Mouse (Mus musculus) C2C12 (cell line): ENCODE data around the gene Arhgap27. TPM values are rescaled to one million over a fixed set of nuclear protein-coding genes. Genes with fewer than 3 reads are reported as not detected.
"Not testable (repeated sequence)": the region's sequence is repeated elsewhere in the genome, so short reads cannot be mapped to it uniquely, and the experiment has no call there.

ENCODE experiments used
- H3K27me3 ChIP-seq: one replicate; pipeline ENCODE4 v1.6.1; 2011; ENCODE audit not compliant: control insufficient read depth, insufficient read depth, insufficient read length
- H3K36me3 ChIP-seq: one replicate; pipeline ENCODE4 v1.6.1; 2011; ENCODE audit not compliant: control insufficient read depth, insufficient read depth
- H3K4me3 ChIP-seq: one replicate; pipeline ENCODE4 v1.5.1; 2011; ENCODE audit warnings: mild to moderate bottlenecking, control low read depth; ENCODE audit not compliant: poor library complexity, insufficient read depth, severe bottlenecking
- H3K79me2 ChIP-seq: one replicate; pipeline ENCODE4 v1.6.1; 2011; ENCODE audit not compliant: control insufficient read depth, insufficient read depth
- H3K79me3 ChIP-seq: one replicate; pipeline ENCODE4 v1.6.1; 2011; ENCODE audit warnings: low read depth, control low read depth
- H3ac ChIP-seq: one replicate; pipeline ENCODE3; 2011; ENCODE audit warnings: low read depth; ENCODE audit not compliant: control insufficient read depth, insufficient read length
- CEBPB ChIP-seq: IDR thresholded peaks from one replicate; pipeline ENCODE4 v1.6.1; 2011; ENCODE audit warnings: low read depth, mild to moderate bottlenecking, control low read depth, moderate library complexity
- CTCF ChIP-seq: IDR thresholded peaks from one replicate; pipeline ENCODE4 v1.5.1; 2011; ENCODE audit not compliant: control insufficient read depth, insufficient read depth, insufficient read length
- FOSL1 ChIP-seq: IDR thresholded peaks from one replicate; pipeline ENCODE4 v1.8.0; 2011; ENCODE audit warnings: mild to moderate bottlenecking, low read length; ENCODE audit not compliant: poor library complexity, insufficient read depth, severe bottlenecking
- MAX ChIP-seq: IDR thresholded peaks from one replicate; pipeline ENCODE4 v1.6.1; 2011; ENCODE audit warnings: mild to moderate bottlenecking, control low read depth
- MYOD1 ChIP-seq: IDR thresholded peaks from one replicate; pipeline ENCODE4 v1.6.1; 2011; ENCODE audit warnings: low read depth; ENCODE audit not compliant: control insufficient read depth, insufficient read length
- MYOG ChIP-seq: IDR thresholded peaks from one replicate; pipeline ENCODE4 v1.6.1; 2011; ENCODE audit not compliant: control insufficient read depth, insufficient read length; ENCODE audit errors: extremely low read depth
- USF1 ChIP-seq: IDR thresholded peaks from one replicate; pipeline ENCODE4 v1.6.1; 2011; ENCODE audit warnings: low read depth, mild to moderate bottlenecking, control low read depth, moderate library complexity
- polyA plus RNA-seq: library from polyadenylated mRNA; unstranded; fragments of >200 nt; fragmentation: generic; extraction: Trizol; gene quantifications from one replicate; pipeline ENCODE4 v1.2.1, GENCODE M21; 2012; ENCODE audit warnings: missing spikeins

Arhgap27 gene
- polyA plus RNA-seq, 1 experiment, result 0.19 TPM

DNA sequence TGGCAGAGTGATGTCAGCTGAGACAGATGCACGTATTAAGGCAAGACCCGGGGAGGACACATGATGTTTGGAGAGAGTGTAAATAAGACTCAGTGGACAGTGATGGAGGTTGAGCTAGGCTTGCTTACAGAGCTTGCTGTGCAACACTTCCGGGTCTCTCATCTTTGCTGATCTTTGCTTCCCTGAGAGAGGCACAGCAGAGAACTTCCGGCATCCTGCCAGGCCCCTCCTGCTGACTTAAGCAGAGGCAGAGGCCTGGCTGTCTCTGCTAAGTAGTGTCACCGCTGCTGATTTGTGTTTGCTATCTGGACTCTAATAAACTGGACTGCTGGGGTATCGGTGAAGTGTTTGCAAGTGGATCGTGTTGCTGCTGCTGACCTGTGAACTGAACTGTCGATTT is 55.6 kb downstream of the Arhgap27 start:
- H3K79me3 ChIP-seq, result no peaks in the 10 kb centered on the region
- no peak overlapping the region for H3K4me3 ChIP-seq
- H3K36me3 ChIP-seq, result no peaks in the 10 kb centered on the region
- TF ChIP-seq CEBPB (no peak), MYOG (no peak), FOSL1 (no peak), USF1 (no peak), MAX (no peak), CTCF (no peak), MYOD1 (no peak)
- H3K79me2 ChIP-seq, result no peaks in the 10 kb centered on the region
- H3ac ChIP-seq, result no peak overlapping the region
- H3K27me3 ChIP-seq, result no peaks in the 10 kb centered on the region

DNA sequence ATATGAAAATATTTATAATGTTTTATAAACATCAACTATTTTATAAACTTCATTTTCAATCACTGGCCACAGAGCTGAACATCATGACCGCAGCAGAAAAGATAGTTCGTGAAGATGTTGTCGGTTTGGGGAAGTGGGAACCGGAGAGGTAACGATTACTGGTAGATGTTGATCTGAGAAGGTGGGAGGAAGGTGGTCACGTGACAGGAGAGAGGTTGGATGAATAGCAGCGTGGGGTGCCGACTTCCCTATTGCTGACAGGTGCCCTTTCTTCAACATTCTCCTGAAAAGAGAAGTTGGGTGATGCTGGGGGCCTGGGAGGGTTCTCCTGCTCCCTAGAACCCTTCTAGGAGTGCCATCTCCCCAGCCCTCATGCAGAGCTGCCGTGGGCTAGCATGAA is 59.0 kb downstream of the Arhgap27 start:
- TF ChIP-seq USF1 (peak; percentile 17), FOSL1 (no peak)
- Histone ChIP-seq H3K36me3 (no peaks in the 10 kb centered on the region), H3K79me3 (no peaks in the 10 kb centered on the region), H3K27me3 (no peaks in the 10 kb centered on the region), H3ac (no peak overlapping the region), H3K79me2 (no peaks in the 10 kb centered on the region), H3K4me3 (no peak overlapping the region)

DNA sequence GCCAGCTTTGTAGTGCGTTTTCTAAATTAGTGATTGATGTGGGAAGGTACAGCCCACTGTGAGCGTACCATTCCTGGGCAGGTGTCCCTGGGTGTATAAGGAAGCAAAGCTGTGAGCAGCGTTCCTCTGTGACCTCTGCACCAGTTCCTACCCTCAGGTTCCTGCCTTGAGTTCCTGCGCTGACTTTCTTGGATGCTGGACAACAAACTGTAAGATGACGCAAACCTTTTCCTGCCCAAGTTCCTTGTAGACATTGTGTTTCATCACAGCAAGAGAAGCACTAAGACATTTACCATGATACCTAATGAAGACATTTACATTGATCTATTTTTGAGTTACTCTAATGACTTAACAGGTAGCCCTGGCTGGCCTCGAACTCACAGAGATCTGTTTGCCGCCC is 68.7 kb downstream of the Arhgap27 start:
- Histone ChIP-seq H3ac (no peak overlapping the region), H3K79me3 (no peaks in the 10 kb centered on the region), H3K79me2 (no peaks in the 10 kb centered on the region), H3K4me3 (no peak overlapping the region), H3K36me3 (no peaks in the 10 kb centered on the region), H3K27me3 (no peaks in the 10 kb centered on the region)
- TF ChIP-seq MYOD1 (no peak), FOSL1 (no peak), CTCF (no peak), USF1 (no peak)

DNA sequence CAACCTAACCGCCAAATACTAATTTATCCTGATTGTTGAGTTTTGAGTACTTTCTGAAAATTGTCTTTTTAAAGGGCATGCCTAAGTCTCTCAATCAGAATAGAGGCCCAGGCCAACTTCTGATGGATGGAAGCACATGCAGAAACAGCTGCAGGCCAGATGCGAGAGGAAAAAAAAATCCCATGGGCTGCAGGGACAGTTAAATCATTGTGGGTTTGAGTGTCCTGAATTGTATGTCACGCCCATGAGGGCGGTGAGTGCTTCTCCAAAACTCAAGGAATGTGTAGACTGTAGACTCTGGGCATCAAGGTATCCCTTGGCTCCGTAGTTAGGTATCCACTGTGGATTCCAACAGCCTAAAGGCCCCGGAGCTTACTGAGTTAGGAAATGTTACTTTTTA is 69.4 kb downstream of the Arhgap27 start:
- Histone ChIP-seq H3K36me3 (no peaks in the 10 kb centered on the region), H3ac (no peak overlapping the region), H3K4me3 (no peak overlapping the region), H3K27me3 (no peaks in the 10 kb centered on the region), H3K79me2 (no peaks in the 10 kb centered on the region), H3K79me3 (no peaks in the 10 kb centered on the region)
- TF ChIP-seq FOSL1 (no peak), MAX (peak; percentile 80), MYOG (no peak), MYOD1 (peak; percentile 99)

DNA sequence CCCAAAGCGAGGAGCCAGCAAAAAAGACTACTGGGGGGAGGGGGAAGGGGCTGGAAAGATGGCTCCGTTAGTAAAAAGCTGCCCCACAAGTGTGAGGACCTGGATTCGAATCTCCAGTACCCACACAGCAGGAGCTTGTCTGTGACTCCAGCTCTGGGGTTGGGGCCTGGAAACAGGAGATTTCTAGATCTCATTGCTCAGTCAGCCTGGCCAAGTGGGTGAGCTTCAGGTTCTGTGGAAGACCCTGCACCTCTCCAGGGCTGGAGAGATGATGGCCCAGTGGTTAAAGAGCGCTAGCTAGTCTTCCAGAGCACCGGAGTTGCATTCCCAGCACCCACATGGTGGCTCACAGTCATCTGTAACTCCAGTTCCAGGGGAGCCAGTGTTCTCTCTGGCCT is 70.6 kb downstream of the Arhgap27 start:
- H3K36me3 ChIP-seq, result no peaks in the 10 kb centered on the region
- no peak for TF ChIP-seq CTCF
- no peak for TF ChIP-seq USF1
- no peak for TF ChIP-seq MYOD1
- no peak for TF ChIP-seq MAX
- no peak for TF ChIP-seq MYOG
- TF ChIP-seq CEBPB, result no peak
- no peak for TF ChIP-seq FOSL1
- H3K27me3 ChIP-seq, result no peaks in the 10 kb centered on the region
- no peaks in the 10 kb centered on the region for H3K79me2 ChIP-seq
- H3K4me3 ChIP-seq, result no peak overlapping the region
- no peaks in the 10 kb centered on the region for H3K79me3 ChIP-seq
- no peak overlapping the region for H3ac ChIP-seq

DNA sequence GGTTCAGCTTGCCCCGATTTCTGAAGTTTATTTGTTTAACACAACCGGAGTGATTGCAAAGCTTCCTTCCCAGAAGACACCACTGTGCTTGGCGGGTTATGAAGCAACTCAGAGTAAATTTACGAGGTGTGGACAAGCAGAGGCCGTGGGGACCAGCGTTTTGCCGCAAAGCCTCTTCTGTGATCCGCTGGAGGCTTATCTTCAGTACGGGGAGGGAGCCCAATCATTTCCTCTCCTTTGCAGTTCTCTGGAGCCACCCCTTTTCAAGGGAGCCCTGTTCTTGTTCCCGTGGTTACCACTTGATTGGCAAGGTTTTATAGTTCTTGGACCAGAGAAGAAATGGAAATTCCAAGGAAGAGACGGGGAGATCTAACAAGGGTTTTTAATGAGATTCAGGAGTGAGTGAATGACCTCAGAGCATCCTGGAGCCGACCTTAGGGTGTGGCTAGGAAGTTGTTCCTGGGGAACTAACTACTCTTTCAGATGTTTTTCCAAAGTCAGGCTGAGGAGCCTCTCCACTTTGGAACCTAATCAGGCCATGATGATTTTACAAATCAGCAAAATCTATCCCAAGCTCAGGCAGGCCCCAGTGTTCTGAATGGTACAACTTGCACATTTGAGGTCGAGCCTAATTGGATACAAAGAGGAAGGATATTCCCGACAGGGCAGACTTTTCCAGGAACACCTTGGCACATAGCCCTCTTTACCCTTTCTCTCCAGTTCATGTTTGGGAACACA is 71.2 kb downstream of the Arhgap27 start:
- no peaks in the 10 kb centered on the region for H3K79me2 ChIP-seq
- H3ac ChIP-seq, result no peak overlapping the region
- TF ChIP-seq MYOG, result no peak
- TF ChIP-seq CTCF, result no peak
- TF ChIP-seq USF1, result no peak
- peak; percentile 13 for TF ChIP-seq MYOD1
- peak; percentile 26 for TF ChIP-seq MAX
- peak; percentile 99 for TF ChIP-seq CEBPB
- no peak for TF ChIP-seq FOSL1
- H3K36me3 ChIP-seq, result no peaks in the 10 kb centered on the region
- no peaks in the 10 kb centered on the region for H3K79me3 ChIP-seq
- no peaks in the 10 kb centered on the region for H3K27me3 ChIP-seq
- H3K4me3 ChIP-seq, result no peak overlapping the region

DNA sequence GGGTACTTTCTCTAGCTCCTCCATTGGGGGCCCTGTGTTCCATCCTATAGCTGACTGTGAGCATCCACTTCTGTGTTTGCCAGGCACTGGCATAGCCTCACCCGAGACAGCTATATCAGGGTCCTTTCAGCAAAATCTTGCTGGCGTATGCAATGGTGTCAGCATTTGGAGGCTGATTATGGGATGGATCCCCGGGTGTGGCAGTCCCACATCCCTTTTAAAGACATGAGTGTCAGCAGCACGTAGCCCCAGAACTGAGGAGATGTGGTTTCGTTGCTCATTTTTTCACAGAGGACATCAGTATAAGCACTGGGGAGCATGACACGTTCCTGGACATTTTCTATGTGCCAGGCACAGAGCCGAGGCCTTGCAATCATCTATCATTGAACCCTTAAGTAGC is 72.7 kb downstream of the Arhgap27 start:
- not testable (repeated sequence) for H3K79me3 ChIP-seq, H3K79me2 ChIP-seq, H3ac ChIP-seq, H3K4me3 ChIP-seq, H3K27me3 ChIP-seq, H3K36me3 ChIP-seq
